10 mouse cellular contexts compared by ENCODE assay signal in the genomic region with DNA sequence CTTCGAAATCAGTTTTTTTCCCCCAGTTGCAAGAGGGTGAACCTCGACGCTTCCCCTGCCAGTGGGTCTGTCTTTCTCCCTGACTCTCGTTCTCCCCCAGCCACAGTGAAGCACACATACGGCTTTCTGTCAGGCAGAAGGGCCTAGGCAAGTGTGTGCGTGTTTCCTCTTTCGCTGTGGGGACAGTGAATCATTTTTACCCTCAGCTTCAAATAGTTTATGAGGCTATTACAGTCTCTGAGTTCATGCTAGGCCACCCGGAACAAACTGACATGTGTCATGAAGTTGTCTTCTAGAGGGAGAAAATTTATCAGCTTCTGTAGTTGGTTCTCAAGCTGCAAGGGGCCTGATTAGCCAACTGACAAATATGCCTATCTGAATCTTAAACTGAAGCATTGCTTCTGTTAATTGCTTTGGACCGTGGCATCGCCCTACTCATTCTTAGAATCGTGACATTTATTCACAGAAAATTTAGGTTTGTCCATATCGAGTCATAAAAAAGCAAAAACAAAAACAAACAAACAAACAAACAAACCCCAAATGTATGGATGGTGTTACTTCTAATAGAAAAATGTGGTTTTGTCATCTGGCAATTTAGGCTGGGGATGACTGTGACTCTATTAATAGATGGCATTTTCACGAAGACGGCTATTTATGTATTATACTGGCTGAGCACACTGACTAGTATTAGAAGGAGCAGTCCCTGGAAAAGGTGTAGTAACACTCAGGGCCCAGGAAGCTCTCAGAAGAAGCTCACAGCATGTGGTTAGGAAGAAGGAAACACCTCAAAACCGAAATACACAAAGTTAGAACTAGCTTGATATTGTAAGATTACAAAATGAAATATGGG. TPM values are rescaled to one million over a fixed set of nuclear protein-coding genes. Genes with fewer than 3 reads are reported as not detected.
A peak's percentile ranks its signal among the peaks of the same experiment; 100 is the strongest.
DNase-seq lines count a peak whose midpoint lies in the region; ATAC-seq lines count a peak whose summit lies in the region.
"Had no signal": no experiment of that assay in that cellular context is flagged by ENCODE, and none has a peak within 500 bp of the region (broad histone marks: within the 10 kb centered on the region; RNA-seq: fewer than 3 reads in every experiment).

No protein-coding gene starts in this region.

- peaks cover 7% of the 10 kb centered on the region for H3K4me1 ChIP-seq in forebrain, embryonic 12.5 days
- H3K4me1 ChIP-seq in forebrain, embryonic 11.5 days (replicated peaks; ENCODE audit: control insufficient read depth, insufficient read depth, low read length): no peaks in the 10 kb centered on the region; the same call in 1 of the 2 replicates
- H3K4me1 ChIP-seq in midbrain, embryonic 15.5 days: peaks cover 13% of the 10 kb centered on the region
- no peaks in the 10 kb centered on the region for H3K4me1 ChIP-seq in midbrain, embryonic 14.5 days (ENCODE audit: control insufficient read depth, insufficient read depth, low read length)
- H3K4me1 ChIP-seq in liver, embryonic 11.5 days (replicated peaks; ENCODE audit: control insufficient read depth, insufficient read depth, low read length): peaks cover 3% of the 10 kb centered on the region; the same call in 1 of the 2 replicates

- H3K27ac ChIP-seq in forebrain, embryonic 12.5 days: no peak overlapping the region
- H3K27ac ChIP-seq in forebrain, embryonic 11.5 days (ENCODE audit: low read depth, low read length): no peak overlapping the region
- H3K27ac ChIP-seq in midbrain, embryonic 15.5 days: no peak overlapping the region
- no peak overlapping the region for H3K27ac ChIP-seq in midbrain, embryonic 14.5 days (replicated peaks; ENCODE audit: low read depth, low read length)
- H3K27ac ChIP-seq in liver, embryonic 11.5 days (ENCODE audit: low read depth, low read length): peak overlapping the region; percentile 92

- H3K4me3 ChIP-seq in forebrain, embryonic 12.5 days (replicated peaks): no peak overlapping the region
- no peak overlapping the region for H3K4me3 ChIP-seq in forebrain, embryonic 11.5 days (ENCODE audit: low read depth, low read length)
- no peak overlapping the region for H3K4me3 ChIP-seq in midbrain, embryonic 15.5 days
- H3K4me3 ChIP-seq in midbrain, embryonic 14.5 days (replicated peaks; ENCODE audit: low read depth, low read length): no peak overlapping the region
- H3K4me3 ChIP-seq in liver, embryonic 11.5 days (ENCODE audit: low read depth, low read length): peak overlapping the region; percentile 84

- H3K9me3 ChIP-seq in forebrain, embryonic 12.5 days: peaks cover 6% of the 10 kb centered on the region; the same call in 1 of the 2 replicates
- no peaks in the 10 kb centered on the region for H3K9me3 ChIP-seq in forebrain, embryonic 11.5 days (ENCODE audit: control insufficient read depth, low read length)
- H3K9me3 ChIP-seq in midbrain, embryonic 15.5 days: no peaks in the 10 kb centered on the region
- H3K9me3 ChIP-seq in midbrain, embryonic 14.5 days (ENCODE audit: control insufficient read depth, low read length): no peaks in the 10 kb centered on the region; the same call in 1 of the 2 replicates
- H3K9me3 ChIP-seq in liver, embryonic 11.5 days (ENCODE audit: control insufficient read depth, low read length): no peaks in the 10 kb centered on the region

- H3K27me3 ChIP-seq in forebrain, embryonic 12.5 days: peaks cover 29% of the 10 kb centered on the region
- peaks cover 10% of the 10 kb centered on the region for H3K27me3 ChIP-seq in forebrain, embryonic 11.5 days (ENCODE audit: control insufficient read depth, insufficient read depth, low read length)
- H3K27me3 ChIP-seq in midbrain, embryonic 15.5 days (replicated peaks): no peaks in the 10 kb centered on the region; the same call in 1 of the 2 replicates
- peaks cover 5% of the 10 kb centered on the region; the same call in 1 of the 2 replicates for H3K27me3 ChIP-seq in midbrain, embryonic 14.5 days (ENCODE audit: control insufficient read depth, insufficient read depth, low read length)
- no peaks in the 10 kb centered on the region for H3K27me3 ChIP-seq in liver, embryonic 11.5 days (replicated peaks; ENCODE audit: control insufficient read depth, insufficient read depth, low read length)

- no peaks in the 10 kb centered on the region for H3K36me3 ChIP-seq in forebrain, embryonic 12.5 days (replicated peaks)
- no peaks in the 10 kb centered on the region for H3K36me3 ChIP-seq in forebrain, embryonic 11.5 days (ENCODE audit: control insufficient read depth, insufficient read depth, low read length)
- H3K36me3 ChIP-seq in midbrain, embryonic 15.5 days (replicated peaks): no peaks in the 10 kb centered on the region
- H3K36me3 ChIP-seq in midbrain, embryonic 14.5 days (ENCODE audit: control insufficient read depth, insufficient read depth, low read length): no peaks in the 10 kb centered on the region
- H3K36me3 ChIP-seq in liver, embryonic 11.5 days (ENCODE audit: control insufficient read depth, insufficient read depth, low read length): no peaks in the 10 kb centered on the region

- no peak overlapping the region for H3K9ac ChIP-seq in forebrain, embryonic 12.5 days
- H3K9ac ChIP-seq in forebrain, embryonic 11.5 days (ENCODE audit: low read length): no peak overlapping the region
- no peak overlapping the region for H3K9ac ChIP-seq in midbrain, embryonic 15.5 days
- no peak overlapping the region for H3K9ac ChIP-seq in midbrain, embryonic 14.5 days (replicated peaks; ENCODE audit: low read length)
- peak overlapping the region; percentile 89 for H3K9ac ChIP-seq in liver, embryonic 11.5 days (ENCODE audit: low read depth, low read length)

- 69% methylated on average over 15 of the region's 15 CpGs for WGBS in forebrain, embryonic 12.5 days
- WGBS in forebrain, embryonic 11.5 days: 74% methylated on average over 15 of the region's 15 CpGs
- 74% methylated on average over 15 of the region's 15 CpGs for WGBS in midbrain, embryonic 15.5 days
- 73% methylated on average over 15 of the region's 15 CpGs for WGBS in midbrain, embryonic 14.5 days
- 35% methylated on average over 15 of the region's 15 CpGs for WGBS in liver, embryonic 11.5 days

- no peak for ATAC-seq in forebrain, embryonic 12.5 days (ENCODE audit: low FRiP score)
- no peak for ATAC-seq in forebrain, embryonic 11.5 days (replicated peaks; ENCODE audit: low FRiP score)
- ATAC-seq in midbrain, embryonic 15.5 days (replicated peaks): no peak
- no peak for ATAC-seq in midbrain, embryonic 14.5 days (ENCODE audit: low FRiP score, low TSS enrichment)
- peak; percentile 78 for ATAC-seq in liver, embryonic 11.5 days (replicated peaks; ENCODE audit: low FRiP score)

- DNase-seq in forebrain, embryonic 11.5 days (ENCODE audit: low spot score): no peak
- no peak for DNase-seq in midbrain, embryonic 14.5 days
- DNase-seq in liver, embryonic 11.5 days (ENCODE audit: low spot score): peak; percentile 43
- DNase-seq in spleen, postnatal 10 days (ENCODE audit: low spot score in 2 of 2): peak; percentile 59 to 74
- no peak for DNase-seq in cerebellum, adult 11 months
- DNase-seq in frontal cortex, postnatal 36 days (ENCODE audit: low spot score in 2 of 2): no peak
- DNase-seq: kidney, postnatal 36 days; lung, adult 18-20 months had no signal

- H3K4me2 ChIP-seq in forebrain, embryonic 12.5 days: peak overlapping the region; percentile 78; the same call in 1 of the 2 replicates
- H3K4me2 ChIP-seq in forebrain, embryonic 11.5 days (ENCODE audit: low read depth, low read length, severe bottlenecking): no peak overlapping the region
- peak overlapping the region; percentile 95; the same call in 1 of the 2 replicates for H3K4me2 ChIP-seq in midbrain, embryonic 15.5 days
- no peak overlapping the region for H3K4me2 ChIP-seq in midbrain, embryonic 14.5 days (ENCODE audit: low read length)
- H3K4me2 ChIP-seq in liver, embryonic 11.5 days: peak overlapping the region; percentile 73

RNA-seq across cellular contexts. Expression of gene Abcb4, which starts 1.3 kb away (rescaled TPM):
- 1.1 and 1.6 TPM in 2 replicates for polyA plus RNA-seq in forebrain, embryonic 12.5 days (2016; fragmentation: Nextera tagmentation; extraction: Ambion mirVana)
- polyA plus RNA-seq in forebrain, embryonic 11.5 days (2014; fragmentation: Nextera tagmentation; extraction: Ambion mirVana): 0.67 and 0.88 TPM in 2 replicates
- 0.29 and 0.46 TPM in 2 replicates for polyA plus RNA-seq in midbrain, embryonic 15.5 days (2015; fragmentation: Nextera tagmentation; extraction: Ambion mirVana)
- polyA plus RNA-seq in midbrain, embryonic 14.5 days (2014; fragmentation: Nextera tagmentation; extraction: Ambion mirVana): 0.65 and 1.1 TPM in 2 replicates
- 32.6 and 35.8 TPM in 2 replicates for polyA plus RNA-seq in liver, embryonic 11.5 days (2014; fragmentation: Nextera tagmentation; extraction: Ambion mirVana)

Comparison
In these comparisons a context has a peak if more than half of its experiments do, and no peak if none do; other contexts are left out.
1. H3K4me2 ChIP-seq: peak in forebrain, embryonic 12.5 days (single experiment), midbrain, embryonic 15.5 days (single experiment) and liver, embryonic 11.5 days (single experiment); none in forebrain, embryonic 11.5 days (single experiment) and midbrain, embryonic 14.5 days (single experiment).
2. DNase-seq: peak in liver, embryonic 11.5 days (single experiment) and spleen, postnatal 10 days (2 of 2); none in forebrain, embryonic 11.5 days (single experiment), midbrain, embryonic 14.5 days (single experiment), cerebellum, adult 11 months (single experiment) and frontal cortex, postnatal 36 days (0 of 2).
3. RNA of gene Abcb4, which starts 1.3 kb away (polyA plus RNA-seq): 32.6 to 35.8 TPM in liver, embryonic 11.5 days; 1.1 to 1.6 TPM in forebrain, embryonic 12.5 days, 0.65 to 1.1 TPM in midbrain, embryonic 14.5 days, 0.67 to 0.88 TPM in forebrain, embryonic 11.5 days and 0.29 to 0.46 TPM in midbrain, embryonic 15.5 days; every median in the first group is over 10 times any median in the second.